ENCODE assay signal across 12 mouse cellular contexts in genomic region chr12:25417336-25417735, GRCm38 (mm10).
"Had no signal": no experiment of that assay in that cellular context is flagged by ENCODE, and none has a peak within 500 bp of the region (broad histone marks: within the 10 kb centered on the region; RNA-seq: fewer than 3 reads in every experiment).

No protein-coding gene starts in this region.

- H3K27me3 ChIP-seq: midbrain, embryonic 13.5 days had no signal

- H3K27ac ChIP-seq: layer of hippocampus, adult 2 months; limb, embryonic 10.5 days; limb, embryonic 13.5 days; liver, embryonic 14.5 days; macrophage; midbrain, embryonic 13.5 days had no signal

- DNase-seq: layer of hippocampus, adult 9-11 months; liver; liver, postnatal 0 days; lung, embryonic 14.5 days; thymus, adult 18-20 months; thymus, postnatal 36 days had no signal

- H3K9me3 ChIP-seq: limb, embryonic 10.5 days; limb, embryonic 13.5 days had no signal

- H3K36me3 ChIP-seq: limb, embryonic 10.5 days; limb, embryonic 13.5 days; midbrain, embryonic 13.5 days had no signal

- H3K4me3 ChIP-seq: layer of hippocampus, adult 2 months; limb, embryonic 10.5 days; limb, embryonic 13.5 days; midbrain, embryonic 13.5 days had no signal
